Mouse (Mus musculus) right cerebral cortex, postnatal 25 days (tissue): ENCODE results near the gene Ryr1.
"Not testable (repeated sequence)": the region's sequence is repeated elsewhere in the genome, so short reads cannot be mapped to it uniquely, and the experiment has no call there.

Experiments
- DNase-seq: peaks from one replicate; pipeline ENCODE4 v3.0.0; 2022

Ryr1 gene

GRCm38 (mm10) chr7:29144006-29144405, 19.0 kb upstream of the Ryr1 start:
- DNase-seq = no peak

GRCm38 (mm10) chr7:29141416-29141815, 16.4 kb upstream of the Ryr1 start:
- DNase-seq = no peak

- not testable (repeated sequence) for DNase-seq
Observed at GRCm38 (mm10) chr7:29139237-29139636, 14.3 kb upstream of the Ryr1 start.

- no peak for DNase-seq
Observed at GRCm38 (mm10) chr7:29137429-29137828, 12.4 kb upstream of the Ryr1 start.

- DNase-seq = no peak
Observed at GRCm38 (mm10) chr7:29134693-29135386, 9.9 kb upstream of the Ryr1 start, which contains the start of gene Rasgrp4. Rasgrp4 (plus strand) TSS chr7:29134851.

GRCm38 (mm10) chr7:29134230-29134629, 9.3 kb upstream of the Ryr1 start:
- no peak for DNase-seq

GRCm38 (mm10) chr7:29128725-29129124, 3.7 kb upstream of the Ryr1 start:
- no peak for DNase-seq

- DNase-seq = peak; percentile 16
Observed at GRCm38 (mm10) chr7:29126173-29126915, 1.4 kb upstream of the Ryr1 start.

- DNase-seq = no peak
Observed at GRCm38 (mm10) chr7:29123531-29124358, 1.2 kb downstream of the Ryr1 start.

GRCm38 (mm10) chr7:29122821-29123220, 2.2 kb downstream of the Ryr1 start:
- no peak for DNase-seq

- no peak for DNase-seq
Observed at GRCm38 (mm10) chr7:29119526-29119925, 5.5 kb downstream of the Ryr1 start.

GRCm38 (mm10) chr7:29118142-29118851, 6.7 kb downstream of the Ryr1 start:
- no peak for DNase-seq

GRCm38 (mm10) chr7:29108992-29109955, 15.7 kb downstream of the Ryr1 start:
- DNase-seq = peak; percentile 40

- no peak for DNase-seq
Observed at GRCm38 (mm10) chr7:29101286-29102017, 23.5 kb downstream of the Ryr1 start.

GRCm38 (mm10) chr7:29097131-29097530, 27.8 kb downstream of the Ryr1 start:
- no peak for DNase-seq

GRCm38 (mm10) chr7:29088817-29089216, 36.2 kb downstream of the Ryr1 start:
- DNase-seq = peak; percentile 58

GRCm38 (mm10) chr7:29086902-29087301, 38.1 kb downstream of the Ryr1 start:
- DNase-seq = no peak

- no peak for DNase-seq
Observed at GRCm38 (mm10) chr7:29085981-29086380, 39.0 kb downstream of the Ryr1 start.

GRCm38 (mm10) chr7:29084411-29084810, 40.6 kb downstream of the Ryr1 start:
- no peak for DNase-seq

- DNase-seq = no peak
Observed at GRCm38 (mm10) chr7:29079419-29079950, 45.5 kb downstream of the Ryr1 start.
